Mouse (Mus musculus): Measurements from ENCODE around the gene Megf11.

The Megf11 gene

GRCm38 (mm10) chr9:64520747-64521283 is 135.4 kb downstream of the Megf11 start:
- CTCF ChIA-PET, result no interaction called here

DNA sequence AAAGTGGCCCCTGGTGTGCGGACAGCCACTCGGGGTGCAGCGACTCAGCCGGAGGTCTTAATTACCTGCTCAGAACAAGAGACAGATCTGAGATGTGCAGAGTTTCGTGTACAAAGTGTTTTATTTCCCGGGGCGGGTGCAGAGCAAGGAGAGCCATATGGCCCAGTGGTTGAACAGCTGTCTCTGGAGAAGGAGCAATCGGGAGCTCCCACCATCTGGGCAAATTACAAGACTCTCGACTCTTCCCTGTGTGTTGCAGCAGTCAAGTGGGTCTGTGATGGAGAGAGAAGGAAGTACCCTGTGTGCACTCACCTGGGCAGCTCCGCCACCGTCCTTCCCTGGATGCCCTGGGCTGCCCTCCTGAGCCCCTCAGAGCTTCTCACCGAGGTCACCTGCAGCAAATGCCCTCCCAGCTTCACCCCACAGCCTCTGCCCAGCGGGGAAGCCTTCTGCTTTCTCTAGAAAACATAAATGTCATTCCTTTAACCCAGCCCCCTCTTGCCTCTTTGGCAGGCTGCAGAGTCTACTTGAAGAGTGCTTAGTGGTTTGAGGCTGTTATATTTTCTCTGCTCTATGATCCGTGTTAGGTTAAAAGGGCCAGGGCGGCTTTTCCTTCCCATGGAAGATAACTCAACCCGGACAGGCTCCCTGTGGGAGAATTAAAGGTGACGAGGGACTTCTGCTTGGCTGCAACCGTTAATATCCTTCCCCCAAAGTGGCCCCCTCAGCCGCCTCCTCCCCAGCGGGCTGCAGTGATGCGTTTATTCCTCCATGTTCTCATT is 138.0 kb downstream of the Megf11 start:
- CTCF ChIA-PET, result no interaction called here

- CTCF ChIA-PET, result interaction anchor here (0.6 kb wide), 1 partner anchor 180 kb away, joined by 6 read pairs; no protein-coding TSS in a partner anchor
Observed at GRCm38 (mm10) chr9:64528061-64528460, 142.6 kb downstream of the Megf11 start.

- CTCF ChIA-PET, result interaction anchor here (0.6 kb wide), 1 partner anchor 181 kb away, joined by 6 read pairs; no protein-coding TSS in a partner anchor
Observed at GRCm38 (mm10) chr9:64528595-64528994, 143.2 kb downstream of the Megf11 start.

- CTCF ChIA-PET, result no interaction called here
Observed at GRCm38 (mm10) chr9:64531935-64532334, 146.5 kb downstream of the Megf11 start.

- CTCF ChIA-PET, result interaction anchor here (0.7 kb wide), 1 partner anchor 39 kb away, joined by 18 read pairs; no protein-coding TSS in a partner anchor
Observed at GRCm38 (mm10) chr9:64532711-64533242, 147.4 kb downstream of the Megf11 start.

DNA sequence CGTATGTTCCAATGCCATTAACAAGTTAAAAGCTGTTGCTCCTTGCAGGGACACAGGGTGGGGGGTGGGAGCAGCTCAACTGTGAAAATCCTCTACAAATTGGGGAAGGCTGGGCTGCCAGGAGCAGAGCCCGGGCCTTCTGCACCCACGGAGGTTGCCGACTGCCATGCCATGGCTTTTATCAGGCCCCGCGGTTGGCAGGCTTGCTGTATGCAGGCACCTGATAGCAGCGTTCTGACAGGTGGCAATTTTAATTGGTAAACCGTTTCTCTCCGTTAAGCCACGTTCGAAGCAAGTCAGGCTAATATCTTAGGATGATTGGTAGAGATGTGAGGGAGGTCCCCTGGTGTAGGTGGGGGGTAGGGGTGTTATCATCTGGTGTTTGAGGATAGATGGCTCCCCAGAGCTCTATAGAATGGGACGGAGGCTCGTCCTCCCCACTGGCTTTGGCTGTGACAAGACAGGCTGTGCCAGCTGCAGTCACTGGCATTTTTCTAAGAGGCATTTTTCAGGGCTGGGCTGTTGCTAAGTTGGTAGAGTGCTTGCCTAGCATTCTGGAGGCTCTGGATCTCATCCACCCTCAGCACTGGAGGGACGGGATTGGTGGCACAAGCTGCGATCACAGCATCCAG is 148.2 kb downstream of the Megf11 start:
- CTCF ChIA-PET, result interaction anchor here (0.7 kb wide), 1 partner anchor 38 kb away, joined by 18 read pairs; no protein-coding TSS in a partner anchor

DNA sequence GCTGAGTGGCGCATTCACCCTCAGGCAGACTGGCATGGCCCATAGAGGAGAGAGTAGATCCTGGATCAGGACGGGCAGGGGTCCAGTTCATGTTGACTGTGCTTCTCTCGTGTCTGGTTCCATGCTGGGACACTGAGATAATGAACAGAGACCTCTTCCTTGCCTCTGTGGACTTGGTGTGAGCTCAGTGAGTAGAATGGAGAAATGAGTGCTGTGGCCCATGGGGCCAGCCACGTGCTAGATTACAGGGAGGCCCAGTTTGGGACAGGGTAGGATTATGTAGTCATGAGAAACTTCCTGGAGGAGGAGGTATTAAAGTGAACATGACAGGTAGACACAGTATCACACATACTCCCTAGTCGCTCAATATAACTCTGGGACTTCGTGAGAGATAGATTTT is 148.9 kb downstream of the Megf11 start:
- CTCF ChIA-PET, result no interaction called here

DNA sequence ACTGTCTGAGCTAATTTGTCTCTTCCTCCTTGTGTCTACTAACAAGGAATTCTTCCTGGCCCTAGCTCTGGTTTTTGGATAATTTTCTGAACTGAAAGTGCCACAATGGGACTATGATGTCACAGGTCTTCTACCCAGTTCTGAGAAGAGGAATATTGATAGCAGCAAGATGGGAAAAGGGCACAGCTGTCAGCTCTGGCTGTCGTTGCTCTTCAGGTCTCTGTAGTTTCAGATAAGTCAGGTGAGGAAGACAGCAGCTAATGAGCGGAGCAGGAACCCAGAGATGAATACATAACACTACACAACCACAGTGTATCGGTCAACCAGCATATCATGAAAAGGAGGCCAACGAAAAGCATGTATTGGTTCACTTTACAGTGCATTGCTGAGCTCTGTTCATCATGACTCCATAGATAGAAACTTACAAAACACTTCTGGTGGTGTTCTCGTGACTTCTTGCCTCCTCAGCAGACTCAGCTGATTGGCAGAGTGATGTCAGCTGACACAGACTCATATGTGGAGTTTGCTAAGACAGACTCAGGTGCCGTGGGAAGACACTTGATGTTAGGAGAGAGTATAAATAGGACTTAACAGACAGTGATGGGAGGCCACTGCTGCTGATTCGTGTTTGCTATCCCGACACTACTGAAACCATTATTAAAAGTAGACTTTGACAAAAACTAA is 149.6 kb downstream of the Megf11 start:
- CTCF ChIA-PET, result no interaction called here

DNA sequence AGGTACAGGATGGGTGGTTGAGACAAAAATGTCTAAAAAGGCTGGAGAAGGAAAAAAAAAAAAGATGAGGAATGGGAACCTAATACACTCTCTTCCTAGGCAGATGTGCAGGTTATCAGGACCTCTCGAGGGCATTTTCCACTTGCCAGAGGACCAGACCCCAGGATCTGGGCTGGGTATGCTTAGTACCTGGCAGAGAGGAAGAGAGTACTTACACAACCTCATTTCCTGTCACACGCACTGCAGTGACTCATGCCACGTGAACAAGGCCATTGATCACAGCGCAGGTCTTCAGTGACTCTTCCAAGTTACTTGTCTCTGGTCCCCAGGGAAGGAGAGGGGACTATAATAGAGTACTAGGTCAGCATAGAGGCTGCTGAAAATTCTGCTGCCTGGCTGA is 152.4 kb downstream of the Megf11 start:
- CTCF ChIA-PET, result no interaction called here

- CTCF ChIA-PET, result no interaction called here
Observed at GRCm38 (mm10) chr9:64542246-64542645, 156.8 kb downstream of the Megf11 start.

GRCm38 (mm10) chr9:64543125-64543524 is 157.7 kb downstream of the Megf11 start:
- CTCF ChIA-PET, result no interaction called here

GRCm38 (mm10) chr9:64546344-64546991 is 161.0 kb downstream of the Megf11 start:
- CTCF ChIA-PET, result interaction anchor here (0.5 kb wide), 1 partner anchor 853 kb away, joined by 3 read pairs; no protein-coding TSS in a partner anchor

- CTCF ChIA-PET, result interaction anchor here (0.6 kb wide), 1 partner anchor 1850 kb away, joined by 24 read pairs; no protein-coding TSS in a partner anchor
Observed at GRCm38 (mm10) chr9:64548332-64548731, 162.9 kb downstream of the Megf11 start.

- CTCF ChIA-PET, result no interaction called here
Observed at GRCm38 (mm10) chr9:64551307-64551706, 165.9 kb downstream of the Megf11 start.

- CTCF ChIA-PET, result no interaction called here
Observed at GRCm38 (mm10) chr9:64552046-64552445, 166.6 kb downstream of the Megf11 start.

DNA sequence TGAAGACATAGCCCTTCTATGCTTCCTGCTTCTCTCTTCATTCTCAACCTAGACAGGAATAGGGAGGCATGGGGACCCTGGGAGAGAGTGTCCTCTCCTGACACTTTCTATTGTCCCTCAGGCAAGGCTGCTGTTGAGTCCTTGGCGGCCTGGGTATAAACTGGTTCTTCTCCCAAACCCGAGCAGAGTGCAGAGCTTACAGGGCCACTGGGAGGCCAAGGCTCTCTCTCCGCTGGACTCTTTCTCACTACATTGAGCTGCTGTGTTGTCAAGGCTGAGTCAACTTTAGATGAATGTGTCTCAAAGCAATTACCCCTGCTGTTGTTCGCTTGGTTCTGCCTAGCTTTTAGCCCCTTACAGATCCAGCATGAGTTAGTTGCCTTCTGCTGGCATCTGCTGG is 168.0 kb downstream of the Megf11 start:
- CTCF ChIA-PET, result no interaction called here

DNA sequence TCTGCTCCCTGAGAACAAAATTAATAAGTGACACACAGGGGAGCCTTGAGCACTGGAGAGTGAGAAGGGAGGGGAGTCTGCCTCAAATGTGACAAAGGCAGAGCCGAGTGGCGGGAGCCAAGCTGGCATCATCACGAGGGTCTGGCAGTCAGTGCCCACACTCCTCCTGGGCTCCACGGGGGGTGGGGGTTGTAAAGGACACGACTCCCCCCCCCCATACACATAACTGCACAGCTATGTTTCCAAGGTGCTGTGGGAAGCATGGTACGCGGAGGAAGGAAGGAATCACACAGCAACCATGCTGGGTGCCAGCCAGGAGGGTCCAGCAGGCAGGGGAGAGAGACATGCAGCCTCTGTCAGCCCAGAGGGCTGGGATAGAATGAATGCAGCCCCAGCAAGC is 170.2 kb downstream of the Megf11 start:
- CTCF ChIA-PET, result no interaction called here

GRCm38 (mm10) chr9:64557110-64557745 is 171.8 kb downstream of the Megf11 start:
- CTCF ChIA-PET, result no interaction called here

GRCm38 (mm10) chr9:64557846-64558530 is 172.6 kb downstream of the Megf11 start:
- CTCF ChIA-PET, result no interaction called here

All from spleen, embryonic (tissue).